Mouse (Mus musculus) urinary bladder, adult 18-20 months (tissue): ENCODE data around the gene Ccdc8.
A peak's percentile ranks its signal among the peaks of the same experiment; 100 is the strongest.
"Not testable (repeated sequence)": the region's sequence is repeated elsewhere in the genome, so short reads cannot be mapped to it uniquely, and the experiment has no call there.

Experiments used
- DNase-seq, 2 experiments: peaks; one replicate each; pipeline ENCODE4 v3.0.0; 2022; ENCODE audit warnings: low spot score in 2 of 2, mixed read lengths in 2 of 2

Ccdc8 gene

DNA sequence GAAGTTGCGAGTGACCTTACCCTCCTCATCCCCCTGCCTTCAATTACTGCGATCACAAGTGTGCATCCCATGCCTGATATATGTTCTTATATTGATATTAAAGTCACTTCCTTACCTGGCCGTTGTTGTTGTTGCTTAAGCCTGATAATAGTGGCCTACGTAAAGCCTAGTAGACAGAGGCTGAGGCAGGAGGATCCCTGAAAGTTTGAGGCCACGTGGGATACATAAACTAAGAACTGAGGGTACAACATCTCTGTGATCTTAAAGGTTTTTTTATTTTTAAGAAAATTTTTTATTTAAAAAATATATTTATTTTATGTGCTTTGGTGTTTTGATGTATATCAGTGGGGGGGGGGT lies at the start of gene Ccdc8:
Gene Ccdc8, plus strand, starts transcription at position 258 of the 357 bp plus-strand sequence.
- DNase-seq: no peak

DNA sequence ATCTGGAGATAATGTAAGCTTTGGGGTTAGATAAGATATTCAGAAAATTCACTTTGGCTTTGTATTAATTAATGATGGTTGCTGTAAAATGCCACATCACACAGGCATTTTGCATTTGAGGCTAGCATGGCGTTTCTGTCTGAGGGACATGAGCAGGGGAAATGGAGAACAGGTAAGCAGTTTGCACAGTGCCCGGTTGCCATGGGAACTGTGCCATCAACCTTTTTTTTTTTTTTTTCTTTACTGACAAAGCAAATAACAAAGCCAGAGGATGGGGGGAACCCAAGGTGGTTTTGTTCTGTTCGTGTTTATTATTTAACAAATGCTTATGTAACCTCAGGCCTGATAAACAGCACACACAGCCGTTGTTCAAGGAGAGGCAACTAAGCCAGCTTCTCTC lies 49.6 kb upstream of the Ccdc8 start:
- DNase-seq: no peak

DNA sequence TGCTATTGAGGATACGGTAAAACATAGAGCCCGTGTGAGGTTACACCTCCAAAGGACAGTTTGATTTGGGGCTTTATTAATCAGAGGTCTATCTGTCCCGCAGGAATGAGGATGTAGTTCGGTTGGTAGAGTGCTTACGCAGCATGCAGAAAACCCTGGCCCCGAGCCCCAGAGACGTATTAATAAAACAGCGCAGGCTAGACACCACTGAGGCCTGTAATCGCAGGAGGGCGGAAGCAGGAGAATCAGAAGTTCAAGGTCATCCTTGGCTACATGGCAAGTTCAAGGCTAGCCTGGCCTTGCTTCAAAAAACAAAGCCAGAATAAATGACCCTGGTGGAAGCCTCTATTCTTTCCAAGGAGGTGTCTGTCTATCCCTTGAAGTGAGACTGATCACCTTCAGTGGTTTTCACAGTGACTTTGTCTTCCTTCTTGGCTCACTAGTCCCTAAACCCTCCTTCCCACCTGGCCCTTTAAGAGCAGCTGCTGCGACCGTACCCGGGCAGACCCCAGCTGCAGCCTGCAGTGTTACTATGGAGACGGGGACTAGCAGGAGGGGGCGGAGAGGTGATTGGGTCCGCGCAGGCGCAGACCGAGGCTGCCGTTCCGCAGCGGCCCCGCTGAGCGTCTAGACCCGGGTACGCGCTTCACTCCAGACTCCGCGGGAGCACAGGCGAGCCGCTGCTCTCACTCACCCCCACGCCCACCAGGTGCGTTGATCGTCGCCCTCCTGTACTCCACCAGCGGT lies 48.3 kb upstream of the Ccdc8 start, which contains the start of gene Pnmal2:
Gene Pnmal2, plus strand, starts transcription at position 622 of the 747 bp plus-strand sequence.
- DNase-seq: peak in 1 of 2 experiments; percentile 34

DNA sequence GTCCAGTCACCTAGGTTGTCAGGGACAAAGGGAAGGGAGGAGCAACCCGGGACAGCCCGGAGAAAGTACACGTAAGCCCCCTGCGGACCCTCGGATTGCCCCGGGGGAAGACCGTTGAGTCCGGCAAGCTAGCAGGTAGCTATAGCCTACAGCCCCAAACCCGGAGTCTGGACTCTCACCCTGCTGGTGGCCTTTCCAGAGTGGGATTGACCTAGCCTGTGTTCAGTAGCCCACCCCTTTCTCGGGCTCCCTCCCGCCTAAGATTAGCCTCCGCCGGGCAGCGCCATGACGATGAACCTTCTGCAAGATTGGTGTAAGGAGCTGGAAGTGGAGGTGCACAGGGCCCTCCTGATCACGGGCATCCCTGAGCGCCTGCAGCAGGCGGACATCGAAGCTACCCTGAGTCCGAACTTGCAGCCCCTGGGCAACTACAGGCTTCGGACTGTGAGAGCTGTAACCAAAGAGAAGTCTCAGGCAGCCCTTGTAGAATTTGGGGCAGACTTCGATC lies 47.6 kb upstream of the Ccdc8 start:
- DNase-seq: no peak

DNA sequence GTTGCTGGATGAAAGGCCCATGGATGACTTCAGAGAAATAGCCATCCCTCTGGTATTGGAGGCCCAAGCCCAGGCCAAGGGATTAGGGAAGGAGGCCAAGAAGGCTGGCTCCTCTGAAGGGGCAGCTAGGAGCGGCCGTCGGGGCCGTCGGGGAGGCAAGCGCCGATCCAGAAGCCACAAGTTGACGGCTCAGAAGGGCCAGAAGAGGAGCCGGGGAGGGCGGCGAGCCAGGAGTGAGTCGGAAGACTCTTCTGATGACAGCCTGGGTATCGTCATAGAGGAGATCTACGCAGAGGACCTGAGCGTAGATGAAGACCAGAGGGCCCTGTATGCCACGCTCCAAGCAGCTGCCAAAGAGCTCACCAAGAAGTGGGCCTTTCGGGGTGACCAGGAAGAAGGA lies 47.1 kb upstream of the Ccdc8 start:
- no peak for DNase-seq

DNA sequence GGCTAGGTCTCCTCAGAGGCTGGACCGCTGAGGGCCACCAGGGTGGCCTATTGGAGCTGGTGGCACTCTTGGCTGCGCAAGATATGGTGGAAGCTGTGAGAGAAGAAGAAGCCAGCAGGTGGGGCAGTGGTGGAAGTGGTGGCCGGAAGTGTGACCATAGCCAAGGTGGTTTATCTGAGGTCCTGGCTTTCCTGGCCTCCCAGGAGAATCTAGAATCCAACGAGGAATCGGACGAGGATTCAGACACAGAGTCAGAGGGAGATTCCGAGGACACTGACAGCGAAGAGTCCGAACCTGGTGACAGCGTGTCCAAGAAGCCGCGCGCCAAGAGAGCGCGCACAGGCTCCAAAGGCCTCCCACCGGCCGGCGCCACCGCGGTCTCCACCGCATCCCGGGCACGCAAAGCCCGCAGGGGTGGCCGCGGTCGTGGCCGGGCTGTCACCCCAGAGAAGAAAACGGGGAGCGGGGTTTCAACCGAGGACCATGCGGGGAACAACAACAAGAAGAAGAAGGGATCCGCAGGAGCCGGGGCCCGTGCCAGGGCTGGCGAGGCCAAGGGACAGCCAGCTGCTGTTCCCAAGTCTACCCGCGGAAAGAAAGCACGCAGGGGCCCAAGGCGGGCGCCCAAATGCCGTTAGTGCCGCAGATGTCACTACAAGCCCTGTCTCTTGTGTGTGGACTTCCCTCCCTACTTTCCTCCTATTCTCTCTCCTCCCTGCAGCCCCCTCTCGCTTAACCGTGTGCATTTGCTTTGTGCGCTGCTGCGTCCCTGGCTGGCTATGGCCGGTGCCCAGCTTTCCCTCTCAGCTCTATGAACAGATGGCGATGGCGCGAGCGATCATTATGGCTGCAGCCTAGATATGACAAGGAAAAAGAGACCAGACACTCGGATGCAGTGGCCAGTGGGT lies 45.8 kb upstream of the Ccdc8 start:
- no peak for DNase-seq

DNA sequence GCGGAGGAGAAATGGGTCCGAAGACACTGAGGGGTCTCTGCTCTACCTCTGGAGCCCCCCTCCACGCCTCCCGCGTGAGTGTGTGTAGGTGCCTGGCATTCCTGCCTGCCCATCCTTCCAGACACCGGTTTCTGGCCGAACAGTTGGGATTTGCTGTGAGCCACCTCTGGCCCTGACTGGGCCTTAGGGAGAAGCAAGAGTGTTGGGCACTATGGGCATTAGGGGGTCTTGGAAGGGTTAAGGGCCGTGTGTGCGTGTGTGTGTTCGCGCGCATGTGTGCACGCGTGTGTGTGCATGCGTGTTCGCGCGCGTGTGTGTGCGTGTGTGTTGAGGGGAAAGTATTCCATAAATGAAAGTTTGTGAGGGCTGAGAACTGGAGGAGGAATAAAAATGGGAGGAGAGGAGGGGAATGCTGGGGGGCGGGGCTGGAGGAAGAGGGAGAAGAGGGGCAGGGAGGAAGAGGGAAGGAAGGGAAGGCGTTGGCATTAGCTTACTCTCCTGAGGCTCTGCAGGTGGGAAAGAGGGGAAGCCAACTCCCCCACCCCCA lies 45.1 kb upstream of the Ccdc8 start:
- DNase-seq: no peak

DNA sequence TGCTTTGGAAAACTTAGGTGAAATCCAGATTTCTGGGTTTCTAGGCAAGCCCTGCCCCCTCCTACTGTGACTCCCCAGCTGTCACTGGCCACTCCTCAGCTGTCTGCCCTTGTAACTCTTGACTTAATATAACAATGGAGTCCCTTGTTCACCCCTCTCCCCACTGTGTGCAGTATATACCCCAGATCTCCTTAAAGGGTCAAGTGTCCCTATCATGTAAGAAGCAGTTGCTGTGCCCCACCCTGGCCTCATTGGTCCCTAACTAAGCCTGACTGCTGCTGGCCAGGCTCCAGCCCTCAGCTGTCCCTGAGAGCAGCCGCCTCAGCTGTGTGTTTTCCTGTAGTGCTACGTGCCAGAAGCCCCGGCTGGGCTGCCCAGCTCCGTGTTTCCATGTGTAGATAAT lies 44.5 kb upstream of the Ccdc8 start:
- DNase-seq: no peak

DNA sequence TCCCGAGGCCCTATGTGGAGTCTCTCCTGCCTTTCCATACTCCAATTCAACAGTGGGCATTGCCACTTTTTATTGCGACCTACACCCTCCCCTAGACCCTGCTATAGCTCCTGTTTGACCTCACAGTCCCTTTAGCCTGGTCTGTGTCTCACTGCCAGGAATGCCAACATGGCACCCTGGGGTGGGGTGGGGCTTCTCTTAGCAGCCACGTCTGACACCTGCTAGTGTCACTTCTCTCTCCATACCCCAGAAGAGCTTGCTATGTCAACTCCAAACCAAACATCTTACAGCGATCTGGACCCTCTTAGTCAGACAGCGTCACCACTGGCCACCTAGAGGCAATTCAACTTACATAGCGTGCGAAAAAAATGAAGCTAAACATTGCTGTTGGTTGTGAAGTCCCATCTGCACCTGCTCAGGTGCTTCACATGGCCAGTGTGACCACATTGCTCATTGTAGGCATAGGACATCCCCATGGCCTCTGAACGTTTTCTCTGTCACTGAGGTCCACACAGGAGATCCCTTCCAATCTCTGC lies 43.5 kb upstream of the Ccdc8 start:
- DNase-seq: no peak

DNA sequence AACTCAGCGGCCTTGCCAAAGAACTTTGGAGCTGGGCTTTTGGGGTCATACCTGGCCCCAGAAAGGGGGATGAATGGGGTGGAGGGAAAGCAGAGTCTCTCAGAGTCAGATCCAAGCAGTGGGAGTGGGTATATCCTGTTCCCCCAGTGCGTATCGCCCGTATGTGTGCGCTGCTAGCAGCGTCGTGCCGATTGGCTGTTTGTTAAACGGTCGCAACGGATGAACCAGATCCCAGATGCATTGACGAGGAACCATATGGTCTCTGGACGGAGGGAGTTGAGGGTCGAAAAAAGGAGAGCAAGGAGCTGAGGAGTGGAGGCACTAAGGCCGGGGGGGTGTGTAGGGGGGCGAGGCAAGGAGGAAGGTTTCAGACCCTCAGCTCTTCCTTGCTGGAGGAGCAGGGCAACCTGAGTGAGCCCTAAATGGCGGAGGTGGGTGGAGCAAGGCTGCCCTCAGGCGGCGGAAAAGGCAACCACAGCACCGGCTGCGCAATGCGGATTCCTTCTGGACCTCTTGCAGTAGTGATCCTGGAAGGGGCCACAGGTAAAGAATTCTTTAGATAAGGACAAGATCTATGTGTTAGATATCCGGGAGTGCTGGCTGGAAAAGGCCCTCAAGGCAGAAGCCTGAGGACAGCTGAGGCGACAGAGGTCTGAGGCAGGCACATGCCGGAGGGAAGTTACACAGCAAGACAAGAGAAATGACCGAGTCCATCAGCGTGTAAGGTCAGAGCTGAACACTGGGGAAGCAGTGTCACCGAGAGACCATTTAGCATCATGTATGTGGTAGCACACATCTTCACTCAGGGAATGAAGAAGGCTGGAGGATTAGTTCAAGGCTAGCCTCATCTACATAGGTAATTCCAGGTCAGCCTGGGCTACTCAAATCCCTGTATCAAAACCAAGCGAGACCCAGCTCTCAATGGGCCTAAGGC lies 42.3 kb upstream of the Ccdc8 start:
- DNase-seq: peak; percentile 51 to 67

DNA sequence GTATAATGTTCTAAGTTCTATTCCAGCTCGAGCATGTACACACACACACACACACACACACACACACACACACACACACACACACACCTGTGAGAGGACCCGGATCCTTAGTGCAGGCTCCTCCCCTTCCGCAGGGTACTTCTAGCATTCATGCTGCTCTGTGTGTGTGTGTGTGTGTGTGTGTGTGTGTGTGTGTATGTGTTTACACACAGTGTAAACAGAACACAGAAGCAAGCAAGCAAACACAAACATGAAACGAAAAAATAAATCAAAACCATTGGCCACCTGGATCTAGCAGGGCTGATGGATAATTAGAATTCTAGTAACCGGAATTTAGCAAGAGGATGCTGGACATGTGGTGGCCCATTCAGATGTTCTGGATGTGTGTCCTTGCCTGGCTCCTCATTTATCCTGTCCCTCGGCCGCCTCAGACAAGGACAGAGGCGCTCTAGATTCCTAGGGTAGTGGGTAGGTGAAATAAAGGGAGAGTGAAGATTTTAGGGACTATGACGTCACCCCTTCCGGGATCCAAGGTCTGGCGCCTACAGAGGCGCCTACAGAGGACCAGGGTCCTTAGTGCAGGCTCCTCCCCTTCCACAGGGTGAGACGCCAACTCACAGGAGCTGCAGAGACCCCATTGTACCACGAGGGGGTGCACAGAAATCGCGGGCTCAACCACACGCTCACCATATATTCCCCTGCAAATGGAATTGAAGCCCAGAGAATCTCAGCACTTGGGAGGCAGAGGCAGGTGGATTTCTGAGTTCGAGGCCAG lies 41.5 kb upstream of the Ccdc8 start:
- DNase-seq: peak; percentile 41 to 59

DNA sequence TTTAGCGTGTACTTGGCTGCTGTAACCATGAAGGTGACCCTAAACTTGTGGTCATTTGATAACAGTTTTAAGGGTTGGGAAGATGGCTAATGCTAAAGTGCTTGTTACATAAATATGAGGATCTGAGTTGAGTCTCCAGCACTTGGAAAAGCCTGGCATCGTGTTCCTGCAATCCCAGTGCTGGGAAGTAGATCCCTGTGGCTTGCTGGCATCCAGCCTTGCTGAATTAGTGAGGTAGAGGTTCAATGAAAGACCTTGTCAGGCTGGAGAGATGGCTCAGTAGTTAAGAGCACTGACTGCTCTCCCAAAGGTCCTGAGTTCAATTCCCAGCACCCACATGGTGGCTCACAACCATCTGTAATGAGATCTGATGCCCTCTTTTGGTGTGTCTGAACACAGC lies 38.7 kb upstream of the Ccdc8 start:
- DNase-seq: not testable (repeated sequence)

DNA sequence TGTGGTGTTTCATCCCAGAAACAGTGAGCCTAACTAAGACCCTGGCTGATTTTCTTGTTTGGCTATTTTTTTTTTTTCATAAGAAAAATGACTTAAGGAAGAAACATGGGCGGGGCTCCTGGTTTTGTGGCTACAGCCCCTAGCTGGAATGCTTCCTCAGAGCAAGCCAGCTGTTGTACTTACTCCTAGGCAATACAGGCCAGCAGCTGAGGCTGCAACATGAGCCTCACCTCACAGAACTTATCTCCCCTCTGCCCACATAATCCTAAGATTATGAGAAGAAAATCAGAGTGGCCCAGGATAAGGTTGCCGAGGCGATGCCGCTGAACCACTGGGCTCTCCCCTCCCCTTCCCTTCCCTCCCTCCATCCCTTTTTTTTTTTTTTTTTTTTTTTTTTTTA lies 36.8 kb upstream of the Ccdc8 start:
- DNase-seq: no peak

DNA sequence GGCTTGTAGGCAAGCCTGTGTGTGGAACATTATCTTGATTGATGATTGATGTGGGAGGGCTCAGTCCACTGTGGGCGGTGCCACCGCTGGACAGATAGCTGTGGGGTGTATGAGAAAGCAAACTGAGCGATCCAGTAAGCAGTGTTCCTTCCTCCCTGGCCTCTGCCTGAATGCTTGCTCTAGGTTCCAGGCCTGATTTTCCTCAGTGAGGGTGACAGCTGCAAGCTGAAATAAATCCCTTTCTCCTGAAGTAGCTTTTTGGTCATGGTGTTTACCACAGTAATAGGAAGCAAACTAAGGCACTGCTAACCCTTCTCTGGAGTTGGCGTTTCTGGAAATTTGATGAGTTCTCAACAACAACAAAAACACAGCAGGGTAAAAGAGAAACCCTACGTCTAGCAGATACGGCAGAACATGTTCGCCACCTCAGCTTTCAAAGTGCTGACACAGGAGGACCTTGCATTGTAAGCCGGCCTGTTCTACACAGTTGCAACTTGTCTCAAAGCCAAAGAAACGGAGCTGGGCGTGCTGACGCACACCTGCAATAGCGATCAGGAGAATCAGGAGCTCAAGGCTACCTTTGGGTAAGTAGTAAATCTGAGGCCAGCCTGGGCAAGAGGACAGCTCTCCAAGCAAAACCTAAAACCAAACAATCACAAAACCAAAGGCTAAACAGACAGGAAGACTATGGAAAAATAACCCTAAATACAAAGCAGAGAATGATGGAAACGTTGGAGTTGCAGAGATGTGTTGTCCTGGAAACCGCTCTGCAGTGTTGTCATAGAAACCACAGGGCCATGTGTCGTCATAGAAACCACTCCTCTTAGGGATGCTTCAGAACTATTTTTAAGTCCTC lies 35.9 kb upstream of the Ccdc8 start:
- DNase-seq: no peak

DNA sequence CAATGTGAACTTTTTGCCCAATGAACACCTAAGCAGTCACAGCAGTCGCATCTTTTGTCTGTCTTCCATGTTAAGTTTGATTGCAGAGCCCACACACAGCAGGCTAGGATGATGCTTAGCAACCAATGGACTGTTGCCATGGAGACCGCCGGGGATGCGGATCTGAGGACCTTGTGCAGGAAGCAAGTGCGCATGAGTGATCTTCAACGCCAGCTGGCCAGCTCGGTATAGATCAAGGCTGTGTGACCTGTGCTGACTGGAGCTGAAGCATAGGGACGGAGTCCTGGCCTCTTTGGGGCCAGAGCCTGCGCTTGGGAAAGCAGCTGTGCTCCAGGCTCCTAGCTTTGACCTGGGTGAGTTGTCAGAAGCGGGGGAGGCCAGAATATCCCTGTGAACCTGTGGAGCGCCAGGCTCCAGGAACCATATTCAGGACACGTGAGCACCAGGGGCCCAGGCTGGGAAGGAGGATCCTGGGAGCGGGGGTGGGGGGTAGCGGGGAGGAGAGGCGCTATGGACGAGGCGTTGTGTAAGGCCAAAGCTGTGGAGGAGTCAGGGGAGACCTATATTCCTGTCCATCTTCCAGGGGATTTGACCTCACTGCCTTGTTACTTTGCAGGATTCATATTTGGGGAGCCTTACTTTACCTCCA lies 32.8 kb upstream of the Ccdc8 start, which contains the start of gene Pnmal1:
Gene Pnmal1, plus strand, starts transcription at position 141 of the 649 bp plus-strand sequence.
- DNase-seq: no peak

DNA sequence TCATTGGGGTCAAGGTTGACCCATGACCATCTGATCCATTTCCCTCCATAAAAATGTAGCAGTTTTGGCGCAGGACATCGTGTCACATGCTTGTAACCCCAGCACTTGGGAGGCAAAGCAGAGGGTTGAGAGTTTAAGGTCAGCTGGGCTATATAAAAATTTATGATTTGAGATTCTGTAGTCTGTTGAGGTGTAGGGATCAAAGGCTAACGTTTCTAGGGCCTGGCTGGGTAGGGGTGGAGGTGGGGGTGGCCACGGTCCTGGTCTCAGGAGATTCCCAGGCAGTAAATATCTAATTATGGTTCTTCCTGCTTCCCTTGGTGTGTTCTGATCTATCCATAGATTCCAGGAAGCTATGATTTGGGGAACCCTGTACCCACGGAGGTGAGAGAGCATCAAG lies 30.8 kb upstream of the Ccdc8 start:
- DNase-seq: no peak

DNA sequence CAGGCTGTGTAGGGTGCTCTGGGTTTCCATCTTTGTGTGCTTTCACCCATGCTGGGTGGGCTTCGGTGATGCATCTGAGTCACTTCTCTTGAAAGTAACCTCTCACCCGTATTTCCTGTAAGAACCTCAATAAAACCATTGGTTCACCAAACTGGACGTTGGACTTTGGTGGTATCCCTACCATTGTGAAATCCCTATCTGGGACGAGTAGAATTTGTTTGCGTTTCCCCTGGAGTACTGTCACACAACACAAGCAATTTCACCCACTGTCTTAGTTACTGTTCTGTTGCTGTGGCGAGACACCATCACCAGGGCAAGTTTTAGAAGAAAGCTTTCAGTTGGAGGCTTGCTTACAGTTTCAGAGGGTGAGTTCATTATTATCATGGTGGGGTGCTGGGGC lies 24.1 kb upstream of the Ccdc8 start:
- DNase-seq: no peak

DNA sequence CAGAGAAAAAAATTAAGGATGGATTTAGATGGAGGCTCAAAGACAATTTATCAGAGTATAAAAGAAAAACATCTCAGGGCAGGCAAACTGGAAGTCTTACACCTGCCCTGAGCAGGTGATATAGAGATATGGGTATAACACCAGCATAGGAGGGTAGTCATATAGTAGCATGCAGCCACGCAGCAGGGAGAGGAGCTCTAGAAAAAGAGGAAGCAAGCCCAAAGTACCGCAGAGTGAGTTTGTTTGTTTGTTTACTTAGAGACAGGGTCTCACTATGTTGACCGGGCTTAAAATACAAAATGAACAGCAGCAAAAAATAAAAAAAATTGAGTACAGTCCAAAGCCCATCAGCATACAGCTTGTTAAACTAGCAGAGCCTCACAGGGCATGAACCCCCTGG lies 21.3 kb upstream of the Ccdc8 start:
- DNase-seq: no peak

DNA sequence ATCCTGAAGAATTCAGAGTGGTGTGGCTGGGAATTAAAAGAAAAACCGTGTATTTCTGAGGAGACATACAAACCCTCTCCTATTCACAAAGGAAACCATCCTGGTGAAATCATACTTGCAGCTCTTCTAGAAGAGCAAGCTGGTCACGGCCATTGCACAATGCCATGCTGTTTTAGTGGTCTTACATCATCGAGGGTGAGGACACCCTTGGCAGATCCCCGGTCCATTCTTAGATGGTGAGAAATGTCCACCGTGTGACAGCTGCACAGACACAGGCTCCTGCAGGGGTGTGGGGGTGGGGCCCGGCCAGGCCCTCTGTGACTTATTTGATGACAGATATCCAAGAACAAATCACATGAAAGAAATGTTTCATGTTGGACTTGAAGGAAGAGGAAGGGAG lies 18.5 kb upstream of the Ccdc8 start:
- no peak for DNase-seq
